Mouse (Mus musculus) brown adipose tissue, adult 24 weeks (tissue): ENCODE measurements around the gene Knstrn. TPM values are rescaled to one million over a fixed set of nuclear protein-coding genes. Genes with fewer than 3 reads are reported as not detected.

Experiments
- H3K27ac ChIP-seq: fragments of 200-500 bp; replicated peaks from 2 replicates; pipeline ENCODE4 v1.5.1; 2012; ENCODE audit warnings: low read depth, mild to moderate bottlenecking, low read length
- H3K4me1 ChIP-seq: fragments of 200-500 bp; 2 replicates; pipeline ENCODE4 v1.6.1; 2012; ENCODE audit warnings: low read length, mixed read lengths; ENCODE audit not compliant: control insufficient read depth, insufficient read depth, insufficient read length
- H3K4me3 ChIP-seq: fragments of 200-500 bp; 2 replicates; pipeline ENCODE4 v1.5.1; 2012; ENCODE audit warnings: low read depth, mild to moderate bottlenecking, low read length, moderate library complexity; ENCODE audit not compliant: insufficient read depth
- polyA plus RNA-seq: library from polyadenylated mRNA; stranded (reverse); fragments of >200 nt; gene quantifications from 2 replicates; pipeline ENCODE4 v1.2.4, GENCODE M21; 2012; ENCODE audit not compliant: missing spikeins, insufficient read depth, insufficient read length

The Knstrn gene
- 1.5 TPM in 1 of 2 replicates, not detected in the other for polyA plus RNA-seq

- Histone ChIP-seq H3K27ac (no peak within 1 kb of the TSS), H3K4me1 (no peaks in the 10 kb centered on the region; the same call in 1 of the 2 replicates), H3K4me3 (peak within 1 kb of the TSS; percentile 70)
Observed at GRCm38 (mm10) chr2:118813981-118814836, at the start of gene Knstrn. Gene Knstrn, plus strand, starts transcription at chr2:118814003.

GRCm38 (mm10) chr2:118764094-118764831, 49.5 kb upstream of the Knstrn start:
- peak overlapping the region; percentile 89 for H3K27ac ChIP-seq
- H3K4me3 ChIP-seq: no peak overlapping the region
- peaks cover 23% of the 10 kb centered on the region for H3K4me1 ChIP-seq

- Histone ChIP-seq H3K4me3 (no peak overlapping the region), H3K27ac (no peak overlapping the region), H3K4me1 (peaks cover 18% of the 10 kb centered on the region)
Observed at GRCm38 (mm10) chr2:118764875-118765274, 48.9 kb upstream of the Knstrn start.

- no peak overlapping the region for H3K27ac ChIP-seq
- no peak overlapping the region for H3K4me3 ChIP-seq
- peaks cover 13% of the 10 kb centered on the region for H3K4me1 ChIP-seq
Observed at GRCm38 (mm10) chr2:118766041-118767033, 47.5 kb upstream of the Knstrn start.

- Histone ChIP-seq H3K4me3 (no peak within 1 kb of the TSS), H3K4me1 (peaks cover 13% of the 10 kb centered on the region), H3K27ac (no peak within 1 kb of the TSS)
Observed at GRCm38 (mm10) chr2:118772158-118772874, 41.5 kb upstream of the Knstrn start, which contains the start of gene Phgr1. Gene Phgr1, plus strand, starts transcription at chr2:118772769.

GRCm38 (mm10) chr2:118774536-118774935, 39.3 kb upstream of the Knstrn start:
- peaks cover 13% of the 10 kb centered on the region for H3K4me1 ChIP-seq
- H3K27ac ChIP-seq: no peak overlapping the region
- no peak overlapping the region for H3K4me3 ChIP-seq

- Histone ChIP-seq H3K4me1 (peaks cover 13% of the 10 kb centered on the region), H3K27ac (0 out of 2 replicates have a peak overlapping the region, but pooled peaks have one; percentile 2), H3K4me3 (no peak overlapping the region)
Observed at GRCm38 (mm10) chr2:118775396-118775795, 38.4 kb upstream of the Knstrn start.

GRCm38 (mm10) chr2:118775846-118776245, 38.0 kb upstream of the Knstrn start:
- Histone ChIP-seq H3K4me3 (no peak overlapping the region), H3K4me1 (peaks cover 13% of the 10 kb centered on the region), H3K27ac (no peak overlapping the region; the same call in 1 of the 2 replicates)

- H3K27ac ChIP-seq: no peak overlapping the region; the same call in 1 of the 2 replicates
- no peak overlapping the region for H3K4me3 ChIP-seq
- peaks cover 13% of the 10 kb centered on the region for H3K4me1 ChIP-seq
Observed at GRCm38 (mm10) chr2:118776295-118776694, 37.5 kb upstream of the Knstrn start.

GRCm38 (mm10) chr2:118778418-118778817, 35.4 kb upstream of the Knstrn start:
- H3K4me1 ChIP-seq: peaks cover 15% of the 10 kb centered on the region
- H3K4me3 ChIP-seq: no peak overlapping the region
- H3K27ac ChIP-seq: no peak overlapping the region

GRCm38 (mm10) chr2:118779065-118779464, 34.7 kb upstream of the Knstrn start:
- peaks cover 15% of the 10 kb centered on the region for H3K4me1 ChIP-seq
- no peak overlapping the region for H3K27ac ChIP-seq
- H3K4me3 ChIP-seq: peak overlapping the region; percentile 44

GRCm38 (mm10) chr2:118779504-118780480, 34.0 kb upstream of the Knstrn start, which contains the start of gene Disp2:
Gene Disp2, plus strand, starts transcription at chr2:118779719.
- Histone ChIP-seq H3K4me3 (peak within 1 kb of the TSS; percentile 44), H3K4me1 (peaks cover 15% of the 10 kb centered on the region), H3K27ac (no peak within 1 kb of the TSS)

GRCm38 (mm10) chr2:118781115-118781514, 32.7 kb upstream of the Knstrn start:
- Histone ChIP-seq H3K4me3 (no peak overlapping the region), H3K4me1 (peaks cover 6% of the 10 kb centered on the region), H3K27ac (no peak overlapping the region)
